Mouse (Mus musculus) forebrain, postnatal 0 days (tissue): Measurements from ENCODE around the gene Ptprd. TPM values are rescaled to one million over a fixed set of nuclear protein-coding genes. Genes with fewer than 3 reads are reported as not detected.

Experiments
- ATAC-seq: fragments of 200-750 bp; cut with Nextera tagmentation; 2 replicates; pipeline ENCODE4 v1.8.0; 2017; ENCODE audit warnings: mild to moderate bottlenecking, moderate library complexity
- DNase-seq: peaks from one replicate; pipeline ENCODE4 v3.0.0-alpha.2; 2015
- H3K27ac ChIP-seq: fragments of 300-500 bp; sonication (generic); 2 replicates; pipeline ENCODE4 v1.5.1; 2014; ENCODE audit warnings: low read depth, mild to moderate bottlenecking, antibody characterized with exemption, low read length, moderate library complexity, mixed read lengths
- H3K27me3 ChIP-seq: fragments of 300-500 bp; sonication (generic); 2 replicates; pipeline ENCODE4 v1.6.1; 2014; ENCODE audit warnings: mild to moderate bottlenecking, low read length, mixed read lengths; ENCODE audit not compliant: insufficient read depth
- H3K36me3 ChIP-seq: fragments of 300-500 bp; sonication (generic); 2 replicates; pipeline ENCODE4 v1.6.1; 2014; ENCODE audit warnings: mild to moderate bottlenecking, moderate library complexity; ENCODE audit not compliant: insufficient read depth
- H3K4me1 ChIP-seq: fragments of 300-500 bp; sonication (generic); 2 replicates; pipeline ENCODE4 v1.6.1; 2014; ENCODE audit warnings: antibody characterized with exemption; ENCODE audit not compliant: insufficient read depth
- H3K4me2 ChIP-seq: fragments of 300-500 bp; sonication (generic); 2 replicates; pipeline ENCODE4 v1.6.1; 2014; ENCODE audit warnings: low read depth, mild to moderate bottlenecking, moderate library complexity
- H3K4me3 ChIP-seq: fragments of 300-500 bp; sonication (generic); 2 replicates; pipeline ENCODE4 v1.5.1; 2014; ENCODE audit warnings: low read depth, low read length, mixed read lengths
- H3K9ac ChIP-seq: fragments of 300-500 bp; sonication (generic); 2 replicates; pipeline ENCODE4 v1.6.1; 2014; ENCODE audit warnings: mild to moderate bottlenecking
- H3K9me3 ChIP-seq: fragments of 300-500 bp; sonication (generic); 2 replicates; pipeline ENCODE4 v1.6.1; 2016; ENCODE audit warnings: low read length
- CTCF ChIP-seq: sonication (generic); IDR thresholded peaks from 2 replicates; pipeline ENCODE4 v1.5.1; 2016; ENCODE audit warnings: antibody characterized with exemption, control low read depth, low read depth
- WGBS: fragments of 180-500 bp; shearing (Covaris S2); extraction: QIAGEN DNeasy Blood & Tissue Kit; methylation state at CpG from one replicate; pipeline ENCODE4 v1.1.7; 2014; 5-methylcytosine and 5-hydroxymethylcytosine counted together
- microRNA-seq, 2 experiments: library from miRNA; unstranded; fragments of <30 nt; microRNA quantifications; one replicate each; pipeline ENCODE4; 2016
- polyA plus RNA-seq: library from polyadenylated mRNA; unstranded; fragments of >200 nt; fragmentation: Nextera tagmentation; extraction: Ambion mirVana; gene quantifications from 2 replicates; pipeline ENCODE4 v1.2.1, GENCODE M21; 2015
- total RNA-seq: library from RNA; depleted of rRNA; stranded (reverse); fragments of >200 nt; gene quantifications from 2 replicates; pipeline ENCODE4 v1.2.3, GENCODE M21; 2014

Gene Ptprd
- total and polyA plus RNA-seq, 2 experiments from 2014 or later, result 58.3 to 120 TPM

DNA sequence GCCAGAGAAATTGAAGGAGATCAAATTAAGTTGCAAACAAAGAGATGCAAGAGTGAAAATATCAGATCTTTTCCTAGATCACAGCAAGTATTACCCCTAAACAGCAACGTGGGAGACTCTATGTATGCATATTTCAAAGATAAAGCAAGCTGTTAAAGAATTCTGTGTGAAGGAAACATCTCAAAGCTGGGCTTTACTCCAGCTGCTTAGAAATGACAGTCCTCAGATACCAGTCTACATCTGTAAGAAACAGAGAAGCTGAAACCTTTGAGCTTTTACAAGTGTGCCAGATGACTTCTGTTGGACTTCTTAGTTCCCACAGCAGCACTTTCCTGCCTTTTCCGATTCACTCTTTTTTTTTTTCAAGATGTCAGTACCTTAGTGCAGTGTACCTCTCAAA lies 2249.9 kb downstream of the Ptprd start:
- 0 out of 2 replicates have a peak, but pooled peaks cover 7% of the 10 kb centered on the region for H3K4me1 ChIP-seq
- whole genome bisulfite sequencing, result 70% methylated on average over 2 of the region's 2 CpGs
- ATAC-seq (no peak), DNase-seq (no peak)
- no peak overlapping the region for H3K27ac ChIP-seq
- no peak overlapping the region for H3K9ac ChIP-seq
- H3K9me3 ChIP-seq, result no peaks in the 10 kb centered on the region
- no peaks in the 10 kb centered on the region for H3K27me3 ChIP-seq
- H3K36me3 ChIP-seq, result no peaks in the 10 kb centered on the region
- no peak overlapping the region for H3K4me2 ChIP-seq
- no peak for TF ChIP-seq CTCF
- H3K4me3 ChIP-seq, result no peak overlapping the region

GRCm38 (mm10) chr4:75953349-75954060 lies 2258.3 kb downstream of the Ptprd start:
- TF ChIP-seq CTCF, result no peak
- H3K9ac ChIP-seq, result no peak overlapping the region

GRCm38 (mm10) chr4:75950582-75950981 lies 2261.2 kb downstream of the Ptprd start:
- 76% methylated on average over 4 of the region's 4 CpGs for WGBS
- no peak overlapping the region for H3K27ac ChIP-seq
- no peaks in the 10 kb centered on the region for H3K36me3 ChIP-seq
- no peaks in the 10 kb centered on the region for H3K9me3 ChIP-seq
- ATAC-seq, result no peak
- no peak overlapping the region for H3K9ac ChIP-seq
- no peaks in the 10 kb centered on the region for H3K4me1 ChIP-seq
- no peak for DNase-seq
- no peak overlapping the region for H3K4me3 ChIP-seq
- no peak for TF ChIP-seq CTCF
- no peak overlapping the region for H3K4me2 ChIP-seq
- no peaks in the 10 kb centered on the region for H3K27me3 ChIP-seq

More at GRCm38 (mm10) chr4:75953349-75954060, 2258.3 kb downstream of the Ptprd start:
- H3K36me3 ChIP-seq, result no peaks in the 10 kb centered on the region
- no peaks in the 10 kb centered on the region for H3K4me1 ChIP-seq
- H3K27ac ChIP-seq, result no peak overlapping the region
- H3K27me3 ChIP-seq, result no peaks in the 10 kb centered on the region
- no peak overlapping the region for H3K4me2 ChIP-seq
- H3K9me3 ChIP-seq, result no peaks in the 10 kb centered on the region
- DNase-seq, result no peak
- WGBS, result 73% methylated on average over 6 of the region's 6 CpGs
- no peak overlapping the region for H3K4me3 ChIP-seq
- ATAC-seq, result no peak

- Histone ChIP-seq H3K9me3 (no peaks in the 10 kb centered on the region), H3K4me2 (no peak overlapping the region), H3K4me3 (no peak overlapping the region), H3K4me1 (no peaks in the 10 kb centered on the region), H3K36me3 (no peaks in the 10 kb centered on the region), H3K27me3 (no peaks in the 10 kb centered on the region), H3K27ac (no peak overlapping the region), H3K9ac (no peak overlapping the region)
- WGBS, result 10% methylated on average over 4 of the region's 4 CpGs
- ATAC-seq, result no peak
- TF ChIP-seq CTCF, result no peak
- peak; percentile 2 for DNase-seq
Observed at GRCm38 (mm10) chr4:75894871-75895270, 2316.9 kb downstream of the Ptprd start.

Small RNA genes lying within 50 kb of the gene (microRNA-seq; reads per million reads assigned to microRNA genes)
- 0 reads per million in 2 experiments for gene Gm23159
